Mouse (Mus musculus) lung, postnatal 14 days (tissue): ENCODE results near the gene Cyth3.

Experiments used
- DNase-seq: peaks from one replicate; pipeline ENCODE4 v3.0.0; 2021

The Cyth3 gene

DNA sequence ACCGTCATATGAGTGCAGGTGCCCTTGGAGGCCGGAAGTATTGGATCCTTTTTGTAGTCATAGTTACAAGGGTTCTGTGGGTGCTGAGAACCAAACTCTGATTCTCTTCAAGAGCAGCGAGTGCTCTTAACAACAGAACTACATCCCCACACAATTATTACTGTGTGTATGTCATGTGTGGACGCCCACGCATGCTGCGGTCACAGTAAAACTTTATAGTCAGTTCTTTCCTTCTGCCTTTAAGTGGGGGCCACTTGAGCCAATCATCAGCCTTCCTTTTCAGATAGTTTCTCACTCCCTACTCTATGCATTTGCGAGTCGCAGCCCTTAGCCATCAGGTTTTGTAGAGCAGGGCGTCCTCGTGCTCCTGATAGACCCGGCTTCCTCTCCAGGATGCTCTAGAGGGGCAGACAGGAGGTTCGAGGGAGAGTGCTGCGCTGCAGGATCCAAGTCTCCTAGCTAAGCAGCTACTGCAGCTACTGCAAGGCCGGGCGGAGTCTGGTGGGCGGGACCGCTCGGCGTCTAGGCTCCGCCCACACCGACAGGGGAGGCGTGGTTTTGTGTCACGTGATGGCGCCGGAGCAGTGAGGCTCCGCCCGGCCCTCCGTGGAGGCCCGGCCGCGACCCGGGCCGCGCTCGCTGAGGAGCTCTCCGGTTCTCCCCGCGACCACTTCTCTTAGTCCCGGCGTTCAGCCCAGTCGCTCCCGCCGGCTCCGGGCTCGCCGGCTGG is at the start of gene Cyth3:
Gene Cyth3 (plus strand): TSS at position 555 of the 730 bp plus-strand sequence.
- peak; percentile 97 for DNase-seq

DNA sequence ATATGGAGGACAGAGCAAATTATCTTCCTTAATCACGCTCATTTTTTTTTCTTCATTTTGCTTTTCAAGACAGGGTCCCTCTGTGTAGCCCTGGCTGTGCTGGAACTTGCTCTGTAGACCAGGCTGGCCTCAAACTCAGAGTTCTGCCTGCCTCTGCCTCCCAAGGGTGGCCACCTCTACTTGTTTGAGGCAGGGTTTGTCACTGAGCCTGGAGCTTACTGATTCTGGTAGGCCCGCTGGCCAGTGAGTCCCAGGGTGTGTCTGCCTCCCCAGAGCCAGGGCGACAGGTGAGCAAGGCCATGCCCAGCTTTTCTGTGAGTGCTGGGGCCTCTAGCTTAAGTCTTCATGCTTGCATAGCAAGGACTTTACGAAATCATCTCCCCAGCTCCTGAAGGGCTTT is 49.2 kb upstream of the Cyth3 start:
- DNase-seq = no peak

- peak; percentile 69 for DNase-seq
Observed at GRCm38 (mm10) chr5:143574261-143575178, 47.7 kb upstream of the Cyth3 start.

- DNase-seq = no peak
Observed at GRCm38 (mm10) chr5:143579537-143580203, 42.6 kb upstream of the Cyth3 start.

DNA sequence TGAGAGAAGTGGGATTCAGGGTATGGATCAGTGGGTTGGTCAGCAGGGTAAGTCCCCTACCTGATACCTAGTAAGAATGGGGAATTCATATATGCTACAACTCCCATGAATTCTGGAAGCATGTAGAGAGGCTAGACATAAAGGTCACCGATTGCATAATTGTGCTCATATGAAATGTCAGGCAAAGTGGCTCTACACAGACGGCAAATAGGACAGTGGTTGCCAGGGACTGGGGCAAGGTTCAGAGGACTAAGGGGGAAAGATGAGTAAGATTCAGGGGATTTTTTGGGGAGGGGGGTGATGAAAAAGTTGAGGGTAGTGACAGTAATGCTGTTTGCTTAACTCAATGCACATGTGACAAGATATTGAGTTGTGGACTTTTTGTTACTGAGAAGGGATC is 41.3 kb upstream of the Cyth3 start:
- no peak for DNase-seq

DNA sequence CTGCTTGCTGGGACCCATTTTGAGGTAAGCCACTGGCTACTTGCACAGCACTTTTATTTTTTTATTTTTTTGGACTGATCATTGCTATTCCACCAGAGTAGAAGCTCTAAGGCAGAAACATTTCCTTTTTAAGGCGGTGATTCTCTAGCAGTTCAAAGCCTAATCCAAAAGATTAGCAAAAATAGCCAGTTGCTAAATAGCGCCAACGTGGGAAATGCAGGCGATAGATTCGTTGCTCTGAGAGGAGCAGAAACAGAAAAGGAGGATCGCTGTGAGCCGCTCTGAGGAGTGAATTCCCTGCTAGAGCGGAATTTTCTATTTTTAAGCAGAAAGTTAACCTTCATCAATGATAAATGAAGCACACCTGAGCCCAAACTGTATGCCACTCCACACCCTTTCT is 40.4 kb upstream of the Cyth3 start:
- DNase-seq = no peak

GRCm38 (mm10) chr5:143583081-143583480 is 39.2 kb upstream of the Cyth3 start:
- DNase-seq = no peak

DNA sequence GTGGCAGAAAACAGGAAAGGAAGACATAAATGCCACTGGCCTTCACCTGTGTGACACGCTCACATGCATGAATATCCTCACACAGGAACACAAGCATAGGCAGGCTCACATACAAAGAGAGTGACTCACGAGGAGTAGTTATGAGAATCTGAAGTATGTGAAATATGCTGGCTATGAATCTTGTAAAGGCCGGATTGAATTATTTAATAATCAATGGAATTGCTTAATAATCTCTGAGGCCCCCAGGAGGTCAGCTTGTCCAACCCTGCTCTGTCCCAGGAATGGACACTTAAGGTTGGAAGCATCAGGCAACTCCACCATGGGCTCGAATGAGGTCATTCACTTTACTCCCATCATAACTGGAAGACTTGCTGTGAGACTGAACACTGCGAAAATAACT is 37.3 kb upstream of the Cyth3 start:
- no peak for DNase-seq

- peak; percentile 50 for DNase-seq
Observed at GRCm38 (mm10) chr5:143586386-143586785, 35.9 kb upstream of the Cyth3 start.

- DNase-seq = no peak
Observed at GRCm38 (mm10) chr5:143589108-143589507, 33.1 kb upstream of the Cyth3 start.

GRCm38 (mm10) chr5:143592926-143593325 is 29.3 kb upstream of the Cyth3 start:
- DNase-seq = no peak

DNA sequence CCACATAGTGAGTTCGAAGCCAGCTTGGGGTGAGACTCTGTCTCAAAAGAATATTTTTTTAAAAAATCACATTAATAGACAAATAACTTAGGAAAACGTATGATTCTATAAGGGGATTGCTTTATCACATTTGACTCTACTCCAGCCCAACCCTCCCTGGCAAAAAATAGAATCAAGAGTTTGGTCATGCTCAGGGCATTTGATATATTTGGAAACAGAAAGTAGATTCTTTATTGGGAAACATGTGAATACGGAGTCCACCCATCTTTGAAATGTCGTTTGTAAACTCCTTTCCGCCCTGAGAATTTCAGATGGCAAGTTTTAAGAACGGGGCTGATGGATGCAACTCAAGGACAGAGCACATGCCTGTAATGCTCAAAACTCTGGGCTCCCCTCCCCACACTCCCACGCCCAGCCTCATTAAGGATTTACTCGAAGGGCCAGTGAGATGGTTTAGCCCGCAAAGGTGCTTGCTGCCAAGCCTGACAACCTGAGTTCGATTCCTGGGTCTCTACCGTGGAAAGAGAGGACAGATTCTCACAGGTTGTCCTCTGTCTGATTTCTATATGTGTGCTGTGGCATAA is 28.6 kb upstream of the Cyth3 start:
- no peak for DNase-seq

- no peak for DNase-seq
Observed at GRCm38 (mm10) chr5:143594291-143595065, 27.8 kb upstream of the Cyth3 start.

DNA sequence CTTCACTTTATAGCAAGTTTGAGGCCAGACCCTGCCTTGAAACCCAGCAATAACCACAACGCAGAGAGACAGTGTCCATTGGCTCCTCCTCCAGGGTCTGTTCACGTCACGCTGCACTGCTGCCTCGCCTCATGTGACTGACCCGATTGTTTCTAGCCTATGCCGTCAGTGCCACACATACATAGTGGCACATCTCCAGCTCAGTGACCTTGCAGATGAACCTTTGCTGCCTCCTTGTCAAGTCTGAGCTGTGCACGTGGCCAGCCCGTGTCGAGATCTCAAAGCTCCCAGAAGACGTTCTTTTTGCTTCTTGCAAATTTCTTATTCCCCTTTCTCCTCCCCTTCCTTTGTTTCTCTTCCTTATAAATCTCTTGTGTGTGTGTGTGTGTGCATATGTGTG is 20.2 kb upstream of the Cyth3 start:
- no peak for DNase-seq

- DNase-seq = no peak
Observed at GRCm38 (mm10) chr5:143604157-143604774, 18.0 kb upstream of the Cyth3 start.

- no peak for DNase-seq
Observed at GRCm38 (mm10) chr5:143606756-143607155, 15.5 kb upstream of the Cyth3 start.

- no peak for DNase-seq
Observed at GRCm38 (mm10) chr5:143608175-143608574, 14.1 kb upstream of the Cyth3 start.

- no peak for DNase-seq
Observed at GRCm38 (mm10) chr5:143611954-143612353, 10.3 kb upstream of the Cyth3 start.

GRCm38 (mm10) chr5:143613265-143613664 is 9.0 kb upstream of the Cyth3 start:
- DNase-seq = no peak

DNA sequence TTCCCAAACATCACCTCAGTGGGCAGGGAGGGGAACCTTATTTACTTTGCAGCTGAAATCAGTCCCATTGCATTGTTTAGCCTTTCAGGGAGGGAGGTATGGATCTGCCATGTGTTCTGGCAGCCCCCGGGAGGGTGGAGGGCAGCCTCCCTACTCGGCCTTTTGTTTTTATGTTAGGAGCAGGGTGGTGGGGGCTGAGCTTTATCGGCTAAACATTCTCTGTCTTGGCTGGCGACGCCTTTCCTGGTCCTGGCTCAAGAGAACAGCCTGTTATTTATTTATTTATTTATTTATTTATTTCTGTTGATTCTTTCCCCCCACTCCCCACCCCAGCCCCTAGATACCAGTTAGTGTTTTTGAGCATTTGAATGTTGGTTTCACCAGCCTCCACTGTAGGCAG is 7.7 kb upstream of the Cyth3 start:
- DNase-seq = no peak

GRCm38 (mm10) chr5:143615353-143615752 is 6.9 kb upstream of the Cyth3 start:
- no peak for DNase-seq

GRCm38 (mm10) chr5:143616116-143616515 is 6.1 kb upstream of the Cyth3 start:
- no peak for DNase-seq
